Mouse (Mus musculus) neural tube, embryonic 14.5 days (tissue): Measurements from ENCODE around the gene Ccnd3. TPM values are rescaled to one million over a fixed set of nuclear protein-coding genes. Genes with fewer than 3 reads are reported as not detected.

ENCODE experiments used
- ATAC-seq: fragments of 200-750 bp; cut with Nextera tagmentation; 2 replicates; pipeline ENCODE4 v1.8.0; 2017; ENCODE audit warnings: low read depth, mild to moderate bottlenecking, moderate TSS enrichment, moderate library complexity
- H3K27ac ChIP-seq: fragments of 300-500 bp; sonication (generic); 2 replicates; pipeline ENCODE4 v1.5.1; 2014; ENCODE audit warnings: low read depth, mild to moderate bottlenecking, control low read depth, low read length, moderate library complexity, mixed read lengths
- H3K27me3 ChIP-seq: fragments of 300-500 bp; sonication (generic); 2 replicates; pipeline ENCODE4 v1.6.1; 2014; ENCODE audit warnings: low read length; ENCODE audit not compliant: control insufficient read depth, insufficient read depth
- H3K36me3 ChIP-seq: fragments of 300-500 bp; sonication (generic); 2 replicates; pipeline ENCODE4 v1.6.1; 2014; ENCODE audit warnings: low read length, mixed read lengths; ENCODE audit not compliant: control insufficient read depth, insufficient read depth
- H3K4me1 ChIP-seq: fragments of 300-500 bp; sonication (generic); 2 replicates; pipeline ENCODE4 v1.6.1; 2014; ENCODE audit warnings: low read length; ENCODE audit not compliant: control insufficient read depth, insufficient read depth
- H3K4me2 ChIP-seq: fragments of 300-500 bp; sonication (generic); 2 replicates; pipeline ENCODE4 v1.6.1; 2014; ENCODE audit warnings: mild to moderate bottlenecking, low read depth, low read length, control low read depth
- H3K4me3 ChIP-seq: fragments of 300-500 bp; sonication (generic); 2 replicates; pipeline ENCODE4 v1.5.1; 2014; ENCODE audit warnings: low read depth, low read length, control low read depth, mixed read lengths
- H3K9ac ChIP-seq: fragments of 300-500 bp; sonication (generic); replicated peaks from 2 replicates; pipeline ENCODE4 v1.6.1; 2014; ENCODE audit warnings: low read depth, mild to moderate bottlenecking, control low read depth, low read length, mixed read lengths
- H3K9me3 ChIP-seq: fragments of 300-500 bp; sonication (generic); 2 replicates; pipeline ENCODE4 v1.6.1; 2016; ENCODE audit warnings: low read length; ENCODE audit not compliant: control insufficient read depth
- WGBS: fragments of 180-500 bp; shearing (Covaris S2); extraction: QIAGEN DNeasy Blood & Tissue Kit; methylation state at CpG from one replicate; pipeline ENCODE4 v1.1.7; 2014; 5-methylcytosine and 5-hydroxymethylcytosine counted together
- polyA plus RNA-seq: library from polyadenylated mRNA; unstranded; fragments of >200 nt; fragmentation: Nextera tagmentation; extraction: Ambion mirVana; gene quantifications from 2 replicates; pipeline ENCODE4 v1.2.1, GENCODE M21; 2014

Ccnd3 gene
- polyA plus RNA-seq, 1 experiment from 2014 or later, result 49.1 TPM

DNA sequence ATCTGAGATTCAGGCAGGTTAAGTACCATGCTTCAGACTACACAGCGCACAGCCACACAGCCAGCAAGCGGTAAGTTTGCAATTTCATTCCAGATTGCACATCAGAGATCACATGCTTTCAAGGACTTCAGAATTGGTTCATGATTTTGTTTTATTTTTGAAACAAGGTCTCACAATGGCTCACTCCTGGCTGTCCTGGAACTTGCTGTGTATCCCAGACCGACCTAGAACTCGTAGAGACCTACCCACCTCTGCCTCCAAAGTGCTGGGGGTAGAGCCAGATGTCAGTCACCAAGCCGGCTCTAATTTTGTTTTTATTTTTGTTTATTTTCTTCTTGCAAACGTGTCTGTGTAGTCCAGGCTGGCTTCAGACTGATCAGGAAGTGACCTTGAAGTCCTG is 58.0 kb downstream of the Ccnd3 start:
- Histone ChIP-seq H3K27ac (no peak overlapping the region), H3K9me3 (no peaks in the 10 kb centered on the region), H3K4me3 (no peak overlapping the region), H3K36me3 (no peaks in the 10 kb centered on the region), H3K4me2 (no peak overlapping the region), H3K4me1 (no peaks in the 10 kb centered on the region), H3K27me3 (no peaks in the 10 kb centered on the region), H3K9ac (no peak overlapping the region)
- 85% methylated on average over 6 of the region's 6 CpGs for WGBS
- ATAC-seq, result no peak

DNA sequence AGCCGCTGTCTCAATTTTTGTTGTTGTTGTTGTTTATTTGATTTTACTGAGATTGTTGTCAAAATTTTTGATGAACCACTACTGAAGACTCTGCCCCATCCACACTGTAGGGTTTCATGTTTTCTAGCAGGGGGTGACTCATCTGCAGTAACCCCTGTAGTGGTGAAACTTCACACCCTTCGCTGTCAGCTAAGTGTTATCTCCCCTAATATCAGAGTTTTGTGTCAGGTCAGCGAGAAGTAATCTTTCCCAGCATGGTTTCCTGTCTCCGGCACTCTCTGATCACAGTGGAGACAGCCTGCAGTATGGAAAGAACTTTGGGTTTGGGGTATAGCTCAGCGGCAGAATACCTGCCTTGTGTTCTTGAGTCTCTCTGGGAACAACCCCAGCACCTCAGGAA is 59.8 kb downstream of the Ccnd3 start:
- no peak overlapping the region for H3K27ac ChIP-seq
- WGBS, result 87% methylated on average over 5 of the region's 5 CpGs
- no peak overlapping the region for H3K9ac ChIP-seq
- H3K4me2 ChIP-seq, result no peak overlapping the region
- no peaks in the 10 kb centered on the region for H3K9me3 ChIP-seq
- no peaks in the 10 kb centered on the region for H3K4me1 ChIP-seq
- no peak for ATAC-seq
- H3K36me3 ChIP-seq, result no peaks in the 10 kb centered on the region
- H3K4me3 ChIP-seq, result no peak overlapping the region
- H3K27me3 ChIP-seq, result no peaks in the 10 kb centered on the region

DNA sequence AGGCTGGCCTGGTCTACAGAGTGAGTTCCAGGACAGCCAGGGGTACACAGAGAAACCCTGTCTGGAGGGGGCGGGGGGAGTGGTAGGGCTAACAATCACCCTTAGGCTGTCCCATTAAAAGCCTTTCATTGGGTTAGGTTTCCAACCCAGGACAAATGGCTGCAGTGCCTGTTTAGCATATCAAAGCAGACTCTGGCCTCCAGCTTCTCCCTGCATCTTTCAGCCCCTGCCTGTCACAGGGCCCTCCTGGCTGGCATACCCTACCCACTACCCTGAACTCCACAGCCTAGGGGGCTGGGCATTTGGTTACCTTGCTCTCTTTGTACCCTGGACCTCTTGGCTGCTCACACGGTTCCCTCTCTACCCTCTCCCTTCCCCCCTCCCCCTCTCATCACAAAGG is 61.3 kb downstream of the Ccnd3 start:
- no peak for ATAC-seq
- Histone ChIP-seq H3K9ac (no peak overlapping the region), H3K36me3 (no peaks in the 10 kb centered on the region), H3K9me3 (no peaks in the 10 kb centered on the region), H3K27ac (no peak overlapping the region), H3K4me1 (no peaks in the 10 kb centered on the region), H3K4me2 (no peak overlapping the region), H3K27me3 (no peaks in the 10 kb centered on the region), H3K4me3 (no peak overlapping the region)
- WGBS, result 17% methylated on average over 2 of the region's 2 CpGs

DNA sequence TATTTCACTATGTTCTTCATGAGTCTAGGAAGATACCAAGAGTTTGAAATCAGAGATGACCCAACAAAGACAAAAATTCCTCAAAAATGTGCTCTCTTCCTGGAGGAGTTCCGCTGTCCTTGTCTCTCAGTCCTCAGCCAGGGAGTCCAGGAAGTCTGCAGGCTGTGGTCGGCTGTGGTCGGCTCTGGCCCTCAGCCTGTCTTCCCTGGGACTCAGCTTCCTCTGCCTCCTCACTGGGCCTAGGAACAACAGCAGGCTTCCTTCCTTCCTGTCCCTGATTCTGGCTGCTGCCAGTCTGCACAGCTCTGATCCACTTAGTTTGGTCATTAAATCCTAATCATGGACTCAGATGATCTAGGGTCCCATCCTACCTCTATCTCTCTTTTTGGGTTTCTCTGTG is 62.4 kb downstream of the Ccnd3 start:
- Histone ChIP-seq H3K4me1 (no peaks in the 10 kb centered on the region), H3K9me3 (no peaks in the 10 kb centered on the region), H3K36me3 (no peaks in the 10 kb centered on the region), H3K4me3 (no peak overlapping the region), H3K27me3 (no peaks in the 10 kb centered on the region), H3K9ac (no peak overlapping the region), H3K4me2 (no peak overlapping the region), H3K27ac (no peak overlapping the region)
- ATAC-seq, result no peak
- 67% methylated on average over 3 of the region's 3 CpGs for WGBS

DNA sequence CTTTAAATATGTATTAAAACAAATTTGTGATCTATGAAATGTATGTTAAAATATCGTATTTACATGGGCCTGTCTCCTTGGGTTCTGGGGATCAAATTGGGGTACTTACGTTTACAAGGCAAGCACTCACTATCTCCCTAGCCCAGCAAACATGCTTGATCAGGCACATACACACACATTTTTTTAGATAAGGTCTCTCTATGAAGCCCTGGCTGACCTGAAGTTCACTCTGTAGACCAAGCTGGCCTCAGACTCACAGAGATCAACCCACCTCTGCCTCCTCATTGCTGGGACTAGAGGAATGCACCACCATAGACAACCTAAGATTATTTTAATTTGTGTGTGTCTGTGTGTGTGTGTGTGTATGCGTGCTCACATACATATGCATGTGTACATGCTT is 63.5 kb downstream of the Ccnd3 start:
- Histone ChIP-seq H3K27ac (no peak overlapping the region), H3K9ac (no peak overlapping the region), H3K9me3 (no peaks in the 10 kb centered on the region), H3K27me3 (no peaks in the 10 kb centered on the region), H3K36me3 (no peaks in the 10 kb centered on the region), H3K4me2 (no peak overlapping the region), H3K4me1 (no peaks in the 10 kb centered on the region), H3K4me3 (no peak overlapping the region)
- no peak for ATAC-seq
- 97% methylated on average over 3 of the region's 3 CpGs for WGBS

DNA sequence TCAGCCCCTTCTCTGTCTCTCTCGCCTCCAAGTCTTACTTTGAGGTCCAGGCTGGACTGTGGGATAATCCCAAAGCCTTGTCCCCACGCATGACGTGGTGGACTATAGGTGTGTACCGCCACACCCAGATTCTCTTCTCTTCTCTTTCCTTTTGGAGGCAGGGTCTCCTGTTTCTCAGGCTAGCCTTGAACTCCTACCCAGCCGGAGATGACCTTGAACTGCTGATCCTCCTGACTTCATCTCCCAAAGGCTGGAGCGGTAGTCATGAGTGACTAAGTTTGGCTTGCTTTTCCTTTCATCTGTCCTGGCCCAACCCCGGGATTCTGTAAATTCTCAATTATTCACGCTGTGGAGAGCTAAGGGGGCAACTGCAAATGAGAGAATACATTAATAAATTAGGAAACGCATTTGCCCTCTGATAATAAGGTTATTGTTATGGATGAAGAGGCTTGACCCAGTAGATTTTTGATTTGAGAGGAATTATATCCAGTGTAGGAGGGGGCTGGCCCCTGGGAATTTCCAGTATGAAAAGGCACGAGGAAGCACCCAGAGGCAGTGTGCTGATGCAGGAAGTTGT is 64.2 kb downstream of the Ccnd3 start:
- no peaks in the 10 kb centered on the region for H3K27me3 ChIP-seq
- H3K9me3 ChIP-seq, result no peaks in the 10 kb centered on the region
- no peaks in the 10 kb centered on the region for H3K36me3 ChIP-seq
- no peak overlapping the region for H3K4me2 ChIP-seq
- no peak overlapping the region for H3K27ac ChIP-seq
- ATAC-seq, result no peak
- WGBS, result 49% methylated on average over 10 of the region's 10 CpGs
- no peak overlapping the region for H3K4me3 ChIP-seq
- H3K9ac ChIP-seq, result no peak overlapping the region
- no peaks in the 10 kb centered on the region for H3K4me1 ChIP-seq

DNA sequence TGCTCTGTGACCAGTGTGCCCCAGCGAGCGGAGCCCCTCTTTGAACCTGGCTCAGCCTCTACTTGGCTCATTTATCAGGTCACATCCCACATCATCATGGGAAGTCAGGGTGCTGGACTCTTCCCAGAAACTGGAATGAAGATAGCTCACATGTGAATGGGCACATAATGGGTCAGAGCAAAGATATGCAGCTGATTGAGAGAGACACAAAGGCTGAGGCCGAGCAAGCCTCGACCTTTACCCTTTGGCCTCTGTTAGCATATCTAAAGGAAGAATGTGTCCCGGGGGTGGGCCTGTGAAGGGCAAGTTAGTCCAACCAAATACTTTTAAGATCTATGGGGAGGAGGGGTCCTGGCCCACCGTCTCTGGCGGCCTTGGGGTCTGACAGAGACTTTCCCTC is 66.8 kb downstream of the Ccnd3 start:
- no peak overlapping the region for H3K27ac ChIP-seq
- no peaks in the 10 kb centered on the region for H3K27me3 ChIP-seq
- 14% methylated on average over 7 of the region's 7 CpGs for WGBS
- H3K4me2 ChIP-seq, result no peak overlapping the region
- no peak overlapping the region for H3K4me3 ChIP-seq
- H3K36me3 ChIP-seq, result no peaks in the 10 kb centered on the region
- H3K9me3 ChIP-seq, result no peaks in the 10 kb centered on the region
- H3K4me1 ChIP-seq, result no peaks in the 10 kb centered on the region
- H3K9ac ChIP-seq, result no peak overlapping the region
- no peak for ATAC-seq

DNA sequence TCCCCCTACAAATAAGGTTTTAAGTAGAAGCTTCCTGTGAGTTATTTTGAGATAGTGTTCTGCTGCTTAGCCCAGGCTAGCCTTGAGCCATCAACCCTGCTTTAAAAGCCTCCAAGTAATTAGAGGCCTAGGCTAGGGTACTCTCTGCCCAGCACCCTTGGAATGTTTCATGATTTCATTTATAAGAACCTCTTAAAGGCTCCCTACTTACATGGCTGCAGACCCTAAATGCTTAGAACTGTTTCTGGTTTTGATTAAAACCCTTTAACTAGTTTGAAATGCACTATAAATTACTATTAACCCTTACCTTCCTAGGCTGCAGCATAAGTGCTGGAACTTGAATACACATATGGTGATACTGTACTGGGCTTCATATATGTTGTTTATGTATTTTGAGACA is 67.6 kb downstream of the Ccnd3 start:
- Histone ChIP-seq H3K27me3 (no peaks in the 10 kb centered on the region), H3K9me3 (no peaks in the 10 kb centered on the region), H3K36me3 (no peaks in the 10 kb centered on the region), H3K4me3 (no peak overlapping the region), H3K4me2 (no peak overlapping the region), H3K27ac (no peak overlapping the region), H3K4me1 (no peaks in the 10 kb centered on the region), H3K9ac (no peak overlapping the region)
- no peak for ATAC-seq

DNA sequence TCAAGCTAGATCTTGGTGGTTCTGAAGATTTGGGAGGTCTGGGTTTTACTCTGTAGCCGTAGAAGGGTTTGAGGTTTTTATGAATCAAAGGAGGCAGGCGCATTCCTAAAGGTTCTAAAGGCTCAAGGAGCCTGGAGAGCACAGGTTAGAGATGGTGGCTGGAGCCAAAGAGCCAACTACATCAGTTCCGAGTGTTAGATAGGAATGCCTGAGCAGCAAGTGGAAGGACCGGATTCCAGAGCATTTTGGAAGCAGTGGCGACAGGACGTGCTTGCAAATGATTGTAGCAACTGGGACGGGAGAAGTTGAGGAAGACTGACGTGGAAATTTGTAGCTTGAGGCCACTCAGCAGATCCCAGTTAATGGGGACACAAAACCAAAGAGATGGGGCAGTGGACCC is 69.2 kb downstream of the Ccnd3 start:
- Histone ChIP-seq H3K9me3 (no peaks in the 10 kb centered on the region), H3K9ac (no peak overlapping the region), H3K27me3 (no peaks in the 10 kb centered on the region), H3K36me3 (no peaks in the 10 kb centered on the region), H3K4me2 (no peak overlapping the region), H3K4me1 (no peaks in the 10 kb centered on the region), H3K4me3 (no peak overlapping the region), H3K27ac (no peak overlapping the region)
- 83% methylated on average over 8 of the region's 8 CpGs for WGBS
- no peak for ATAC-seq

DNA sequence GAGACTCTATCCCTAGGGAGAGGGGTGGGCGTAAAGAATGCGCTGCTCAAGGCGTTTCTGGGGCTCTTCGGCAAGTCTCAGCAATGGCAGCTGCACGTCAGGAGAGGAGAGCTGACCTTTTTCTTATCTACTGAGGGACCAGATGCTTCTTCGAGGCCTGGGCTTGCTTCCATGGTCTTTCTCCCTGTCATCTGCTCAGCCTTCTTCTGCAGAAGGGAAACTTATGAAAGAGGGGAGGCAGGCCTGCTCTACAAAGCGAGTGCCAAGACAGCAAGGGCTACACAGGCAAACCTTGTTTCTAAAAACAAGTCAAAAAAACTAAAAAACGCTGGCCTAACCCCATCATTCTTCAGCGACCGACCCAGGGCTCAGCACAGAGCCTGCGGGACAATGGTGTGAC is 70.0 kb downstream of the Ccnd3 start:
- no peaks in the 10 kb centered on the region for H3K4me1 ChIP-seq
- H3K4me3 ChIP-seq, result no peak overlapping the region
- H3K9ac ChIP-seq, result no peak overlapping the region
- H3K27me3 ChIP-seq, result no peaks in the 10 kb centered on the region
- no peaks in the 10 kb centered on the region for H3K9me3 ChIP-seq
- ATAC-seq, result no peak
- H3K36me3 ChIP-seq, result no peaks in the 10 kb centered on the region
- H3K27ac ChIP-seq, result no peak overlapping the region
- no peak overlapping the region for H3K4me2 ChIP-seq
- WGBS, result 74% methylated on average over 11 of the region's 11 CpGs
